Mouse (Mus musculus) left cerebral cortex, adult 8-10 months (tissue): ENCODE data around the gene Atad3a. TPM values are rescaled to one million over a fixed set of nuclear protein-coding genes. Genes with fewer than 3 reads are reported as not detected.
"Not testable (repeated sequence)": the region's sequence is repeated elsewhere in the genome, so short reads cannot be mapped to it uniquely, and the experiment has no call there.

Source experiments
- DNase-seq, 2 experiments: peaks; one replicate each; pipeline ENCODE4 v3.0.0; 2022; ENCODE audit warnings: low spot score in 2 of 2
- total RNA-seq, 4 experiments: library from RNA; stranded (reverse); gene quantifications; 2 replicates each; pipeline ENCODE4 v1.2.4; 2022

Atad3a gene
- 10 to 100 TPM; 41.3 to 55.7 (median 51.1) TPM for total RNA-seq

GRCm38 (mm10) chr4:155760613-155761355, at the start of gene Atad3a:
Atad3a (minus strand) TSS chr4:155761093.
- DNase-seq, result peak; percentile 95 to 97

- DNase-seq, result no peak
Measured at GRCm38 (mm10) chr4:155807841-155808240, 46.9 kb upstream of the Atad3a start.

DNA sequence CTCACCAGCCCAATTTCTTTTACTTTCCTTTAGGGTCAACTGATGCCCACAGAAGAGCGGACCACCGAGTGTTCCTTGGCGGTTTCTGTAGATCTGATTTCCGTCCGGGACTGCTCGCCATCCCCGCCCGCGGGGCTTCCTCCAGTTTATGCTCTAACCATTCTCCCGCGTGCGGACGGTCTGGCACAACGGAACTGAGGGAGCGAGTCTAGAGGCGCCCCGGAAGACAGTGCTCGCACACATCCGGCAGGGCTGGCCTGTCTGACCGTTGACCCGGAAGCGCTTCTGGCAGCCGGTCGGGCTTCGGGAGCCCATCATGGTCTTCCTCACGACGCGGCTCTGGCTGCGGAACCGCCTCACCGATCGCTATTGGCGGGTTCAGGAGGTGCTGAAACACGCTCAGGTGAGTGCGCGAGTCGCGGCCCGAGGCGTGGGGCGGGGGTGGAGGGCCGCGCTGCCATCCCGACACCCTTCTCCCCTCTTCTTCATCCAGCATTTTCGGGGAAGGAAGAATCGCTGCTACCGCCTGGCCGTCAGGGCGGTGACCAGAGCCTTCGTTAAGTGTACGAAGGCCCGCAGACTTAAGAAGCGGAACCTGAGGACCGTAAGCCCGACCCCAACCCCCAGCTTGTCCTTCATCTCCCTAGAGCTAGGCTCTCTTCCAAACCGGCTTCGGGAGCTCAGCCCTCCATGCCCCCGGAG, 42.6 kb upstream of the Atad3a start:
- DNase-seq, result peak; percentile 87 to 97

DNA sequence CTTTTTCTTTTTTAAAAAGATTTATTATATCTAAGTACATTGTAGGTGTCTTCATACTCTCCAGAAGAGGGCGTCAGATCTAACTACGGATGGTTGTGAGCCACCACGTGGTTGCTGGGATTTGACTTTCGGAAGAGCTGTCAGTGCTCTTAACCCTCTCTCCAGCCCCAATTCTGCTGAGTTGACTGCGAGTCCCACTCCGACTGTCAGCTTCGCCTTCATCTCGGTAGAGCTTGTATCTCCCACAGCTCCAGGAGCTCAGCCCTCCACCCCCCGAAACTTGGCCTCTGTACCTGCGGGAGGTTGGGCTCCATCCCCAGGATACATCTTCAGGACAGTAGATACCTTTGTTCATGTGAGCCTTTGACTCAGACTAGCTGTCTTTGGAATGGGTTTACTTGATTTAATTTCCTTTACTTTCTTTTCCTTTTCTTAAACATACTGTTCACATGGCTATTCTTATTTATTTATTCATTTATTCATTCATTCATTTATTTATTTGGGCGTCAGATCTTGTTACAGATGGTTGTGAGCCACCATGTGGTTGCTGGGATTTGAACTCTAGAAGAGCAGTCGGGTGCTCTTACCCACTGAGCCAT, 41.9 kb upstream of the Atad3a start, which contains the start of gene Mrpl20:
TSS of gene Mrpl20 (plus strand) at position 138 of the 599 bp plus-strand sequence.
- DNase-seq, result no peak

DNA sequence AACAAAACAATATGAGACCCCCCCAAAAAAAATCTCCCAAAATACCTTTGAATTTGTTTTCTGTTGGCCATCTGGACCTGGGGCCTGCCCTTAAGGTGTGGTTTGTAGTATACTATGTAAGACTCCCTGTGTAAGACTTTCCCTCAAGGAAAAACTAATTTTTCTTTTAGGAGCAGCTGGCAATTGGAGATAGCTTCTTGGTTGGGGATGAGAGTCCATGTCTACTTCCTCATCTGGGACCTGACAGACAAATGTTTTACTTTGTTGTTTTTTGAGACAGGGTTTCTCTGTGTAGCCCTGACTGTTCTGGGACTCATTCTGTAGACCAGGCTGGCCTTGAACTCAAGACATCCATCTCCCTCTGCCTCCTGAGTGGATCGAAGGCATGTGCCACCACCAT, 41.2 kb upstream of the Atad3a start:
- no peak for DNase-seq

- DNase-seq, result no peak
Measured at GRCm38 (mm10) chr4:155793730-155794129, 32.8 kb upstream of the Atad3a start.

GRCm38 (mm10) chr4:155791240-155791933, 30.5 kb upstream of the Atad3a start:
- DNase-seq, result no peak

GRCm38 (mm10) chr4:155790650-155791161, 29.8 kb upstream of the Atad3a start:
- DNase-seq, result no peak

- no peak for DNase-seq
Measured at GRCm38 (mm10) chr4:155790021-155790489, 29.2 kb upstream of the Atad3a start, which contains the start of gene Ankrd65. Ankrd65 (plus strand) TSS chr4:155790439.

GRCm38 (mm10) chr4:155788833-155789232, 27.9 kb upstream of the Atad3a start:
- not testable (repeated sequence) for DNase-seq

- no peak for DNase-seq
Measured at GRCm38 (mm10) chr4:155788300-155788699, 27.4 kb upstream of the Atad3a start.

DNA sequence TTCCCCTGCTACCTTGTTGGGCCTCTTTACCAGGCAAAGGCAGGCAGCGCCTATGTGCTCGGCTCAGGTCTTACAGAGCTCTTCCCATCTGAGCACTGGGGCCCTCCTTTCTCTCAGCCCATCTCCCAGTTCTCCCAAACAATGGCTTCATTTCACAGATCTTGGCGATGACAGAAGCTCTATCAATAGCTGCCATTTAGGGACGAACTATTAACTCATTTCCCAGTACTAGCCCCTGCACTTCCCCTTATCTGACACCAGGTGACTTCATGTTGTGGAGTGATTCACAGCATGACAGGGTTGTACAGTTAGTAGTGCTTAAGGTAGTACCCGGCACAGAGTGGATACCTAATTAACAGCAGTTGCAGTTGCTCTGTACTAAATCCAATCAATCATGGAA, 24.9 kb upstream of the Atad3a start, which contains the start of gene Tmem88b:
TSS of gene Tmem88b (minus strand) at position 56 of the 400 bp plus-strand sequence.
- DNase-seq, result no peak

GRCm38 (mm10) chr4:155785246-155785645, 24.4 kb upstream of the Atad3a start:
- no peak for DNase-seq

DNA sequence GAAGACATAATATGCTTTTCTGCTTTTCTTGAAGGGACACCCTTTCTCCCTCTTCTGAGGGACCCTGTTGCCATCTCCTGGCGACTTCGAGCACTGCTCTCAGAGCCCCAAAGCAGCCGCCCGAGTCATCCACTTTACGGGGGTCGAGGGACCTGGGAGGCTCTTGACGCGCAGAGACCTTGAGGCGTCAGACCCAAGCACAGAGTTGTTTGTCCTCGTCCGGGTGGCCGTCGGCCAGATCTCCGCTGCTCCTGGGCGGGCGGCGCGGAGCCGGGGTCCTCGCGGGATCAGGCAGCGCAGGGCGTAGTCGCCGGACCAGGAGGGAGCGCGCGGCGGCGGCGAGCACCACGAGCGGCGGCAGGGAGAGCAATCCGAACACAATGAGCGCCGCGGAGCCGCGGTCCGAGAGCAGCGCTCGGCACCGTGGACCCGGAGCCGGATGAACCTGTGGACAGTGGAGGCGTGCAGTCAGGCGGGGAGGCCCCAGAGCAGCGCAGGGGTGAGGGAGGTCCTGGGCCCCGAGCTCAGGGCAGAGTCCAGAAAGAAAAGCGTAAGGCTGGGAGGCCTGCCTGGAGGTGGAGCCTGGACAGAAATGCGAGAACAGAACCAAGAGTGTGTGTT, 23.3 kb upstream of the Atad3a start:
- peak in 1 of 2 experiments; percentile 64 for DNase-seq

DNA sequence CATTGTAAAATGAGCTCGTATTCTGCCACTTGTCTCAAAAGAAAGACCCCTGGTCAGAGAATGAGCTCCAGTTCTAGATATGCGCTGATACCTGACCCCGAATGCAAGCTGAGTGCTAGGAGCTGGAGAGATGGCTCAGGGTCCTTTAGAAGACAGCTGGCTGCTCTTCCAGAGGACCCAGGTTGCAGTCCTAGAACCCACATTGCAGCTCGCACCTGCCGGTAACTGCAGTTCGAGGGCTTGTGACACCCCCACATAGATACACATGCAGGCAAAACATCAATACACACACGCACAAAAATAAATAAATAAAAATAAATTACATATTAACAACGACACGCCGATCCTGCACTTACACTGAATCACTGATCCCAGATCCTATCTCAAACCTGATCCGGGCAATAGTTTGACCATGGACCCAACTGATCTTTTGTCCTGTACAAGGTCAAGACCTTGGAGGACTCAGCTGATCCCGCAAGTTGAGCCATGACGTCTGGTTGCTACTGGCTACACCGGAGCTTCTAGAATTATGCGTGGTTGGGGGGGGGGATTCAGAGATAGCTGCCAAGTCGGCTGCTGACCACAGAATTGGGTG, 22.7 kb upstream of the Atad3a start:
- DNase-seq, result no peak

GRCm38 (mm10) chr4:155780895-155781294, 20.0 kb upstream of the Atad3a start:
- DNase-seq, result no peak

DNA sequence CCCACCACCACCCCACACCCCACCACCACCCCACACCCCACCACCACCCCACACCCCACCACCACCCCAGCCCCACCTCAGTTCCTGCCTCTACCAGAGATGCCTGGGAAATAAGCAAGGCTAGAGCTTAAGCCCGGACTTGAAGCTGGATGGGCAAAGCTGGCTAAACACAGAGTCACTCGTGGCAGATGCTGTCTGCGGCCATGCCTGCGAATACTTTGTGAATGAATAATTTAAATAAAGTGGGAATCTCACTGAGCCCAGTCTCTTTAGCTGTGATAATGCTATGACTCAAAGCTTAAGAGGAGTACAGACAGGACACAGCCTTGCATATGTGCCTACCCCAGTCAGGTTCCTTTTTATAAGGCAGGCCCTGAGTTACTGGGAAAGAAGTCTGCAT, 18.6 kb upstream of the Atad3a start:
- DNase-seq, result no peak

- no peak for DNase-seq
Measured at GRCm38 (mm10) chr4:155777816-155778215, 16.9 kb upstream of the Atad3a start.

DNA sequence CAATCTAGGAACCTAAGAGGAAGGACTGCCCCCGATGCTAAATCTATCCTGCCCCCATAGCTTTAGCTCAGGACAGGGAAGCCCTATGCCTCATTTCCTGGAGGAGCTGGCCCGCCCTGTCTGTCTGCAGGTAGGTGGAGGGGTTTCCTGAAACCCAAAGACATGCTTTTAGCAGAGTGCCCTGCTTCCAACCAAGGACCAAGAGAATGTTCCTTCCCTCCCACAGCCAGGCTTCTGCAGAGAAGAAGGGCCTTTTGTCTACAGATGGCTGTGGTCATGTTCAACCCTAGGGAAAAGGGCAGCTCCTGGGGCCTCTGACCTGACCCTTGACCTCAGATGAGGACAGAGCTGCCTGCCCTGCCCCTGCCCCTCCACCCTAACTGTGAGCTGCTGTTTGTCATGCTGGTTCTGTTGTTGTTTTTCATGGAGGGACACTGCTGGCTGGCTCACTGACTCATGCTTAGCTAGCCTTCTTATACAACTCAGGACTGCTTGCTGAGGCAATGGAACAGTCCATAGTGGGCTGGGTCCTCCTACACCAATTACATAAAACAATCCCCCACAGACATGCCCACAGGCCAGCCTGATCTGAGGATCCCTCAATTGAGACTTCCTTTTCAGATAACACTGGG, 15.9 kb upstream of the Atad3a start:
- DNase-seq, result peak in 1 of 2 experiments; percentile 67

GRCm38 (mm10) chr4:155775855-155776254, 15.0 kb upstream of the Atad3a start:
- no peak for DNase-seq
